Comparison of ENCODE assay signal across 10 mouse cellular contexts in the genomic region with DNA sequence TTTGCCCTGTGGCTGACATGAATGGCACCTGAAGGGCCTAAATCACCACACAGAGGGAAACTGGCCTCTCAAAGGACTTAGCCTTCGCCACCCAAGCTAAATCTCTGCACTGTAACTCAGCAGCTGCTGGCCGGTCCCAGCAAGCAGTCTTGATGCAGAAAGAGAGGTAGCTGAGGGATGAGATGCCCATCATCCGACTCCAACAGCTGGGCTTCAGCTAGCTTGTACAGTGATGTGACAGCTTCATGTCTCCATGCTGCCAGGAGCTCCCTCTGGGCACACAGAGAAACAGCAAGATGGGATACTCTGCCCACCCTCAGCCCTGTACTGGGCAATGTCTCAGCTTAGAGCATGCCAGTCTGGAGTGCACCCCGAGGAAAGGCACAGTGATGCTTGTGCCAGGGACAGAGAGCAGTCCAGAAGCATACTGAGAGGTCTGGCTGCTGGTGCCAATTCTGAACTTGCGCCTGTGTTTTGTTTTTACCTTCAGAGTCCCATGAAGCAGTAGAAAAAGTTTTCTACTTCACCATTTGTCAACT. TPM values are rescaled to one million over a fixed set of nuclear protein-coding genes. Genes with fewer than 3 reads are reported as not detected.
A peak's percentile ranks its signal among the peaks of the same experiment; 100 is the strongest.
DNase-seq lines count a peak whose midpoint lies in the region; ATAC-seq and TF ChIP-seq lines count a peak whose summit lies in the region.
"Had no signal": no experiment of that assay in that cellular context is flagged by ENCODE, and none has a peak within 500 bp of the region (broad histone marks: within the 10 kb centered on the region; RNA-seq: fewer than 3 reads in every experiment).

No protein-coding gene starts in this region.

- no peak overlapping the region; the same call in 1 of the 2 replicates for H3K27ac ChIP-seq in hindbrain, embryonic 12.5 days
- no peak overlapping the region for H3K27ac ChIP-seq in hindbrain, embryonic 10.5 days
- H3K27ac ChIP-seq in MEL (ENCODE audit: control insufficient read depth, low read depth, low read length) = no peak overlapping the region
- H3K27ac ChIP-seq in cerebellum, adult 2 months (ENCODE audit: insufficient read depth, low read length) = peak overlapping the region; percentile 81
- peak overlapping the region; percentile 39 for H3K27ac ChIP-seq in hindbrain, embryonic 15.5 days (replicated peaks)

- TF ChIP-seq EP300 in MEL (IDR thresholded peaks at IDR 0.05; ENCODE audit: low read depth in 1 of 2, low read length in 2 of 2) = no peak

- no peak for DNase-seq in hindbrain, embryonic 10.5 days (ENCODE audit: low spot score)
- no peak for DNase-seq in MEL (ENCODE audit: low read depth, low spot score)
- DNase-seq in cerebellum, adult 2 months = peak; percentile 73 to 84
- no peak for DNase-seq in embryo, embryonic 10 days (ENCODE audit: low spot score)
- DNase-seq in adrenal gland, postnatal 25 days = no peak
- DNase-seq in left cerebral cortex, postnatal 14 days (ENCODE audit: low spot score in 2 of 2) = no peak

- H3K4me2 ChIP-seq in hindbrain, embryonic 12.5 days (replicated peaks) = no peak overlapping the region
- no peak overlapping the region for H3K4me2 ChIP-seq in hindbrain, embryonic 15.5 days

- no peak overlapping the region for H3K4me3 ChIP-seq in hindbrain, embryonic 12.5 days
- no peak overlapping the region for H3K4me3 ChIP-seq in hindbrain, embryonic 10.5 days
- no peak overlapping the region for H3K4me3 ChIP-seq in MEL (ENCODE audit: control insufficient read depth in 1 of 2, insufficient read depth in 1 of 2, low read depth in 2 of 2, low read length in 2 of 2)
- peak overlapping the region; percentile 16 for H3K4me3 ChIP-seq in cerebellum, adult 2 months (replicated peaks; ENCODE audit: insufficient read depth, low read depth, low read length)
- H3K4me3 ChIP-seq in hindbrain, embryonic 15.5 days = no peak overlapping the region

- intact Hi-C loops in left cerebral cortex, postnatal 14 days (cut with DNase I) = no loop called here

- peaks cover 42% of the 10 kb centered on the region for H3K79me2 ChIP-seq in MEL (ENCODE audit: control insufficient read depth, insufficient read depth, low read length, poor library complexity)

- H3K36me3 ChIP-seq in hindbrain, embryonic 12.5 days = no peaks in the 10 kb centered on the region; the same call in 1 of the 2 replicates
- peaks cover 14% of the 10 kb centered on the region for H3K36me3 ChIP-seq in hindbrain, embryonic 10.5 days
- H3K36me3 ChIP-seq in MEL (ENCODE audit: control insufficient read depth in 1 of 2, insufficient read depth in 2 of 2, low read length in 2 of 2) = peaks cover 0 to 42% of the 10 kb centered on the region in 2 experiments; a peak in 2 of 4 replicates
- no peaks in the 10 kb centered on the region for H3K36me3 ChIP-seq in hindbrain, embryonic 15.5 days

- 0 out of 2 replicates have a peak overlapping the region, but pooled peaks have one; percentile 9 for H3K9ac ChIP-seq in hindbrain, embryonic 12.5 days
- H3K9ac ChIP-seq in MEL (ENCODE audit: control insufficient read depth, low read depth, low read length, poor library complexity, severe bottlenecking) = no peak overlapping the region
- no peak overlapping the region for H3K9ac ChIP-seq in hindbrain, embryonic 15.5 days

- no peak for TF ChIP-seq CTCF in MEL (IDR thresholded peaks at IDR 0.05 in 2 of 3, conservative IDR thresholded peaks at IDR 0.05 in 1 of 3; ENCODE audit: control insufficient read depth in 1 of 3, insufficient read depth in 1 of 3, low read depth in 2 of 3, low read length in 3 of 3, poor library complexity in 1 of 3, severe bottlenecking in 1 of 3)
- no peak for TF ChIP-seq CTCF in cerebellum, adult 2 months (IDR thresholded peaks at IDR 0.05; ENCODE audit: borderline replicate concordance, insufficient read depth, low read depth, low read length)

- no peak for TF ChIP-seq RAD21 in MEL (IDR thresholded peaks at IDR 0.05; ENCODE audit: low read depth, low read length)

- 88% methylated on average over 5 of the region's 5 CpGs for WGBS in hindbrain, embryonic 12.5 days
- WGBS in hindbrain, embryonic 10.5 days = 88% methylated on average over 5 of the region's 5 CpGs
- 11% methylated on average over 5 of the region's 5 CpGs for WGBS in cerebellum, adult 2 months
- WGBS in hindbrain, embryonic 15.5 days = 71% methylated on average over 5 of the region's 5 CpGs

- no peaks in the 10 kb centered on the region for H3K9me3 ChIP-seq in hindbrain, embryonic 12.5 days (replicated peaks)
- H3K9me3 ChIP-seq in hindbrain, embryonic 10.5 days = no peaks in the 10 kb centered on the region
- no peaks in the 10 kb centered on the region for H3K9me3 ChIP-seq in MEL (replicated peaks; ENCODE audit: insufficient read depth, low read length)
- H3K9me3 ChIP-seq in hindbrain, embryonic 15.5 days = no peaks in the 10 kb centered on the region

- no peak for ATAC-seq in hindbrain, embryonic 12.5 days (ENCODE audit: low FRiP score)
- no peak for ATAC-seq in hindbrain, embryonic 15.5 days (ENCODE audit: low FRiP score, low read depth)

- H3K4me1 ChIP-seq in hindbrain, embryonic 12.5 days = peaks cover 44% of the 10 kb centered on the region
- peaks cover 43% of the 10 kb centered on the region for H3K4me1 ChIP-seq in hindbrain, embryonic 10.5 days (replicated peaks)
- peaks cover 15 to 37% of the 10 kb centered on the region in 2 experiments for H3K4me1 ChIP-seq in MEL (ENCODE audit: control insufficient read depth in 1 of 2, insufficient read depth in 2 of 2, low read length in 2 of 2)
- peaks cover 56% of the 10 kb centered on the region for H3K4me1 ChIP-seq in cerebellum, adult 2 months (ENCODE audit: control insufficient read depth, insufficient read depth, low read length)
- H3K4me1 ChIP-seq in hindbrain, embryonic 15.5 days (replicated peaks) = peaks cover 54% of the 10 kb centered on the region

- H3K27me3 ChIP-seq in hindbrain, embryonic 12.5 days = no peaks in the 10 kb centered on the region
- H3K27me3 ChIP-seq in hindbrain, embryonic 10.5 days (ENCODE audit: insufficient read depth, poor library complexity, severe bottlenecking) = no peaks in the 10 kb centered on the region
- H3K27me3 ChIP-seq in MEL (ENCODE audit: control insufficient read depth in 1 of 2, insufficient read depth in 2 of 2, low read length in 2 of 2) = no peaks in the 10 kb centered on the region
- no peaks in the 10 kb centered on the region for H3K27me3 ChIP-seq in cerebellum, adult 2 months (ENCODE audit: control insufficient read depth, insufficient read depth, low read length)
- no peaks in the 10 kb centered on the region for H3K27me3 ChIP-seq in hindbrain, embryonic 15.5 days

- TF ChIP-seq POLR2A in MEL (IDR thresholded peaks at IDR 0.05; ENCODE audit: control insufficient read depth in 1 of 2, insufficient read depth in 1 of 2, low read depth in 1 of 2, low read length in 2 of 2, poor library complexity in 1 of 2) = no peak
- 0 out of 2 replicates have a peak, but pooled peaks have one; percentile 21 for TF ChIP-seq POLR2A in cerebellum, adult 2 months (IDR thresholded peaks at IDR 0.05; ENCODE audit: borderline replicate concordance, insufficient read depth, low read length)

RNA-seq across cellular contexts. Expression of gene Sp2, which starts 9.3 kb away (rescaled TPM):
- 19.0 and 20.8 TPM in 2 replicates for polyA plus RNA-seq in hindbrain, embryonic 12.5 days (2016; fragmentation: Nextera tagmentation; extraction: Ambion mirVana)
- 29.5 and 31.4 TPM in 2 replicates for polyA plus RNA-seq in hindbrain, embryonic 10.5 days (2016; fragmentation: Nextera tagmentation; extraction: Ambion mirVana)
- total RNA-seq in MEL (2012; rRNA removed) = 1.4 and 2.2 TPM in 2 replicates
- 10 to 100 TPM in 1 of 2 experiments, not detected in 1; 20.3 TPM for polyA plus RNA-seq in MEL (2012; ENCODE audit: insufficient read depth in 1 of 2, insufficient read length in 2 of 2, low read depth in 1 of 2, low replicate concordance in 2 of 2, missing spikeins in 1 of 2)
- polyA plus RNA-seq in cerebellum, adult 2 months (2012; rRNA removed) = 15.4 and 18.4 TPM in 2 replicates
- polyA plus RNA-seq in hindbrain, embryonic 15.5 days (2015; fragmentation: Nextera tagmentation; extraction: Ambion mirVana) = 16.6 and 18.6 TPM in 2 replicates
- total RNA-seq in adrenal gland, postnatal 25 days (2021) = 18.2 and 18.8 TPM in 2 replicates
- 10 to 100 TPM; 10.1 to 11.8 TPM for total RNA-seq in left cerebral cortex, postnatal 14 days (2021)

RNA-seq across cellular contexts. Expression of gene Pnpo, which starts 29.7 kb away (rescaled TPM):
- polyA plus RNA-seq in hindbrain, embryonic 12.5 days (2016; fragmentation: Nextera tagmentation; extraction: Ambion mirVana) = 21.5 and 22.5 TPM in 2 replicates
- polyA plus RNA-seq in hindbrain, embryonic 10.5 days (2016; fragmentation: Nextera tagmentation; extraction: Ambion mirVana) = 31.4 and 36.4 TPM in 2 replicates
- 41.7 and 55.7 TPM in 2 replicates for total RNA-seq in MEL (2012; rRNA removed)
- 10 to 100 TPM in 1 of 2 experiments, not detected in 1; 38.8 TPM for polyA plus RNA-seq in MEL (2012; ENCODE audit: insufficient read depth in 1 of 2, insufficient read length in 2 of 2, low read depth in 1 of 2, low replicate concordance in 2 of 2, missing spikeins in 1 of 2)
- 55.4 and 59.5 TPM in 2 replicates for polyA plus RNA-seq in cerebellum, adult 2 months (2012; rRNA removed)
- polyA plus RNA-seq in hindbrain, embryonic 15.5 days (2015; fragmentation: Nextera tagmentation; extraction: Ambion mirVana) = 30.4 and 32.5 TPM in 2 replicates
- 32.0 and 36.3 TPM in 2 replicates for total RNA-seq in adrenal gland, postnatal 25 days (2021)
- 10 to 100 TPM; 38.0 to 40.3 TPM for total RNA-seq in left cerebral cortex, postnatal 14 days (2021)

RNA-seq across cellular contexts. Expression of gene Sp6, which starts 39.7 kb away (rescaled TPM):
- 0.26 and 0.46 TPM in 2 replicates for polyA plus RNA-seq in hindbrain, embryonic 12.5 days (2016; fragmentation: Nextera tagmentation; extraction: Ambion mirVana)
- 1.6 and 2.3 TPM in 2 replicates for polyA plus RNA-seq in hindbrain, embryonic 10.5 days (2016; fragmentation: Nextera tagmentation; extraction: Ambion mirVana)
- total RNA-seq in MEL (2012; rRNA removed) = 0.03 TPM in 1 of 2 replicates, not detected in the other
- polyA plus RNA-seq in MEL (2012; ENCODE audit: insufficient read depth in 1 of 2, insufficient read length in 2 of 2, low read depth in 1 of 2, low replicate concordance in 2 of 2, missing spikeins in 1 of 2) = under 1 TPM in 1 of 2 experiments, not detected in 1; 0.04 TPM
- polyA plus RNA-seq in cerebellum, adult 2 months (2012; rRNA removed) = 1.4 and 2.1 TPM in 2 replicates
- polyA plus RNA-seq in hindbrain, embryonic 15.5 days (2015; fragmentation: Nextera tagmentation; extraction: Ambion mirVana) = 0.43 and 0.62 TPM in 2 replicates
- 0.33 and 0.39 TPM in 2 replicates for total RNA-seq in adrenal gland, postnatal 25 days (2021)
- total RNA-seq in left cerebral cortex, postnatal 14 days (2021) = 1 to 10 TPM; 2.6 to 2.7 TPM
- total RNA-seq: neutrophil, adult 5-6 weeks had no signal

RNA-seq across cellular contexts. Expression of gene Prr15l, which starts 45.6 kb away (rescaled TPM):
- 0.53 and 1.5 TPM in 2 replicates for polyA plus RNA-seq in hindbrain, embryonic 12.5 days (2016; fragmentation: Nextera tagmentation; extraction: Ambion mirVana)
- 0.37 and 0.75 TPM in 2 replicates for polyA plus RNA-seq in hindbrain, embryonic 10.5 days (2016; fragmentation: Nextera tagmentation; extraction: Ambion mirVana)
- 0.08 TPM in 1 of 2 replicates, not detected in the other for total RNA-seq in MEL (2012; rRNA removed)
- polyA plus RNA-seq in MEL (2012; ENCODE audit: insufficient read depth in 1 of 2, insufficient read length in 2 of 2, low read depth in 1 of 2, low replicate concordance in 2 of 2, missing spikeins in 1 of 2) = under 1 TPM in 1 of 2 experiments, not detected in 1; 0.19 TPM
- not detected in 2 replicates for polyA plus RNA-seq in cerebellum, adult 2 months (2012; rRNA removed)
- polyA plus RNA-seq in hindbrain, embryonic 15.5 days (2015; fragmentation: Nextera tagmentation; extraction: Ambion mirVana) = 0.35 and 0.41 TPM in 2 replicates
- total RNA-seq in adrenal gland, postnatal 25 days (2021) = 0.27 and 0.76 TPM in 2 replicates
- not detected for total RNA-seq in left cerebral cortex, postnatal 14 days (2021)
- total RNA-seq: left cerebral cortex, postnatal 25 days had no signal

RNA-seq across cellular contexts. Expression of gene Scrn2, which starts 56.2 kb away (rescaled TPM):
- polyA plus RNA-seq in hindbrain, embryonic 12.5 days (2016; fragmentation: Nextera tagmentation; extraction: Ambion mirVana) = 21.2 and 23.9 TPM in 2 replicates
- polyA plus RNA-seq in hindbrain, embryonic 10.5 days (2016; fragmentation: Nextera tagmentation; extraction: Ambion mirVana) = 38.3 and 39.4 TPM in 2 replicates
- total RNA-seq in MEL (2012; rRNA removed) = 19.8 and 26.7 TPM in 2 replicates
- 10 to 100 TPM in 1 of 2 experiments, not detected in 1; 14.8 TPM for polyA plus RNA-seq in MEL (2012; ENCODE audit: insufficient read depth in 1 of 2, insufficient read length in 2 of 2, low read depth in 1 of 2, low replicate concordance in 2 of 2, missing spikeins in 1 of 2)
- polyA plus RNA-seq in cerebellum, adult 2 months (2012; rRNA removed) = 12.2 and 13.9 TPM in 2 replicates
- 14.5 and 15.1 TPM in 2 replicates for polyA plus RNA-seq in hindbrain, embryonic 15.5 days (2015; fragmentation: Nextera tagmentation; extraction: Ambion mirVana)
- total RNA-seq in adrenal gland, postnatal 25 days (2021) = 12.8 and 22.7 TPM in 2 replicates
- total RNA-seq in left cerebral cortex, postnatal 14 days (2021) = 1 to 10 TPM; 2.7 to 3.0 TPM

Comparison
In these comparisons a context has a peak if more than half of its experiments do, and no peak if none do; other contexts are left out.
1. H3K27ac ChIP-seq: peak in cerebellum, adult 2 months (single experiment) and hindbrain, embryonic 15.5 days (single experiment); none in hindbrain, embryonic 12.5 days (single experiment), hindbrain, embryonic 10.5 days (single experiment) and MEL (single experiment).
2. DNase-seq: peak in cerebellum, adult 2 months (2 of 2); none in hindbrain, embryonic 10.5 days (single experiment), MEL (single experiment), embryo, embryonic 10 days (single experiment), adrenal gland, postnatal 25 days (single experiment) and left cerebral cortex, postnatal 14 days (0 of 2).